Mouse (Mus musculus): ENCODE data around the gene Phf11d. TPM values are rescaled to one million over a fixed set of nuclear protein-coding genes. Genes with fewer than 3 reads are reported as not detected.
A peak's percentile ranks its signal among the peaks of the same experiment; 100 is the strongest.
"Not testable (repeated sequence)": the region's sequence is repeated elsewhere in the genome, so short reads cannot be mapped to it uniquely, and the experiment has no call there.

Phf11d gene
- total RNA-seq (2018; cell fraction: chromatin; rRNA removed), result 100 to 1,000 TPM in 14 of 26 experiments, 10 to 100 TPM in 12; 17.0 to 441 (median 258) TPM
- 100 to 1,000 TPM in 13 of 26 experiments, 10 to 100 TPM in 13; 24.5 to 443 (median 172) TPM for total RNA-seq (2018; cell fraction: cytosol; rRNA removed)
- total RNA-seq (2018; cell fraction: nucleus; rRNA removed), result 100 to 1,000 TPM in 14 of 26 experiments, 10 to 100 TPM in 12; 17.5 to 410 (median 230) TPM
- polyA plus RNA-seq (2018), result 37.8 to 71.1 TPM (median 49.5 TPM) in 3 replicates

DNA sequence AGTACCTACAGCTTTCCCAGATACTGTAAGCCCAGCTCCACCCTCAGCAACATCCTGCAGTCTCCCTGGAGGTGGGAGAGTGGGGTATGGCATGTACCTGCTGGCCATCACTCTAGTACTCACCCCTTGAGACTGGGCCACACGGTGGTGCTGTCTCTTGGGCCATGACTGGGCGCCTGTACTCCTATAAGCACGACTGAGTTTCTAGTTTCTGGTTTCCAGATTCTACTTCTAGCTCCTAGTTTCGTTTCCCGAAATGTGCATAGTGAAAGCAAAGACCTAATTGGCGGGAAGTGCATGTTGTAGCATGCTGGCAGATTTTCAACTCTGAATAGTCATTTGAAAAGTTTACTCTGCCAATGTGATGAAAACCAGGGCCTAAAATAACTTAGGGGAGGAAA lies at the start of gene Phf11d:
Gene Phf11d, minus strand, starts transcription at position 227 of the 401 bp plus-strand sequence.
- Histone ChIP-seq H3K79me2 (ENCODE audit: inconsistent target) (peaks cover 30% of the 10 kb centered on the region; the same call in 1 of the 2 replicates), H3K36me3 (ENCODE audit: inconsistent target) (peaks cover 17% of the 10 kb centered on the region), H3K4me3 (ENCODE audit: inconsistent target) (peak within 1 kb of the TSS; percentile 32), H3K27ac (peak within 1 kb of the TSS; percentile 58)
- WGBS (ENCODE audit: missing documents), result 59% methylated on average over 6 of the region's 6 CpGs

DNA sequence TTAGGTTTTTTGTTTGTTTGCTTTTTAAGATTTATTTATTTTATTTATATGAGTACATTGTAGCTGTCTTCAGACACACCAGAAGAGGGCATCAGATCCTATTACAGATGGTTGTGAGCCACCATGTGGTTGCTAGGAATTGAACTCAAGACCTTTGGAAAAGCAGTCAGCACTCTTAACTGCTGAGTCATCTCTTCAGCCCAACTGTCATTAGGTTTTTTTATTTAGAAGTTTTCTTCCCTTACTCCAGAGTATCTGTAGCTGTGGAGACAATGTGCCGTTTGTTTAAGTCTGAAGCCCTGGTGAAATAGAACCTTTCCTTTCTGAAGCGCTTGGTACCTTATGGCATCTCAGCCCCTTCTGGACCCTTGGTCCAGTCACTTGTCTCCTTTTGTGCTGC lies 49.7 kb upstream of the Phf11d start:
- H3K27ac ChIP-seq; H3K4me3 ChIP-seq (ENCODE audit: inconsistent target); H3K79me2 ChIP-seq (ENCODE audit: inconsistent target): not testable (repeated sequence)
- H3K36me3 ChIP-seq (ENCODE audit: inconsistent target), result peaks cover 80% of the 10 kb centered on the region
- WGBS (ENCODE audit: missing documents), result 96% methylated on average over 2 of the region's 2 CpGs

DNA sequence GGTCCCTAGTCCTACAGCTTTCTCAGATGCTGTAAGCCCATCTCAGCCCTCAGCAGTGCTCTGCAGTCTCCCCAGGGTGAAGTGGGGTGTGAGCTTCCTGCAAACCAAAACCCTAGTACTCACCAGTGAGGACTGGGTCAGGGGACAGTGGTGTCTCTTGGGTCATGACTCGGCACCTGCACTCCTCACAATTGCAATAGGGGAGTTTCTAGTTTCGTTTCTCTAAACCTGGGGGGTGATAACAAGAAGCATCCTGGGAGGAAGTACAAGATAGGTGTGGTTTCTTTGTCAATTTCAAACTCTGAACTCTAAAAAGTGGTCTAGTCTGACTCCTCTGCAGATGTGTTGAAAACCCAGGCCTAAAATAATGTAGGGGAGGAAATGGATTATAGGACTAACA lies 31.7 kb upstream of the Phf11d start:
- H3K4me3 ChIP-seq (ENCODE audit: inconsistent target), result no peak overlapping the region

DNA sequence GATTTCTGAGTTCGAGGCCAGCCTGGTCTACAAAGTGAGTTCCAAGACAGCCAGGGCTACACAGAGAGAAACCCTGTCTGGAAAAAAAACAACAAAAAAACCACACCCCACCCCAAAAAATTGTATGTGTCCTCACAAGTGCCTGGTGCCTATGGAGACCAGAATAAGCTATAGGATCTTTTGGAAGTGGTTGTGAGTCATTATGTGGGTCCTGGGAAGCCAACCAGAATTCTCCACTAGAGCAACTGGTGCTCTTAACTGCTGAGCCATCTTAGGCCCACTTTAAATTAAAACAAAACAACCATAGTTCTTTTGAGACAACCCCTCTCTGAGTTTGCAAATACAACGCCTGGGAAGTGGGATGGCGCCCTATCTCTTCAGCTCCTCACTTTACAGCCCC lies 30.0 kb upstream of the Phf11d start, which contains the start of gene Phf11c:
Gene Phf11c, minus strand, starts transcription at position 101 of the 400 bp plus-strand sequence.
- no peaks in the 10 kb centered on the region for H3K79me2 ChIP-seq (ENCODE audit: inconsistent target)
- H3K27ac ChIP-seq, result no peak within 1 kb of the TSS
- H3K4me3 ChIP-seq (ENCODE audit: inconsistent target), result no peak within 1 kb of the TSS
- 100% methylated on average over 3 of the region's 3 CpGs for WGBS (ENCODE audit: missing documents)
- H3K36me3 ChIP-seq (ENCODE audit: inconsistent target), result peaks cover 21% of the 10 kb centered on the region; the same call in 1 of the 2 replicates

More for the DNA sequence above, 31.7 kb upstream of the Phf11d start:
- Histone ChIP-seq H3K79me2 (ENCODE audit: inconsistent target) (no peaks in the 10 kb centered on the region), H3K36me3 (ENCODE audit: inconsistent target) (peaks cover 38% of the 10 kb centered on the region; the same call in 1 of the 2 replicates), H3K27ac (no peak overlapping the region)
- WGBS (ENCODE audit: missing documents), result 12% methylated on average over 2 of the region's 2 CpGs

DNA sequence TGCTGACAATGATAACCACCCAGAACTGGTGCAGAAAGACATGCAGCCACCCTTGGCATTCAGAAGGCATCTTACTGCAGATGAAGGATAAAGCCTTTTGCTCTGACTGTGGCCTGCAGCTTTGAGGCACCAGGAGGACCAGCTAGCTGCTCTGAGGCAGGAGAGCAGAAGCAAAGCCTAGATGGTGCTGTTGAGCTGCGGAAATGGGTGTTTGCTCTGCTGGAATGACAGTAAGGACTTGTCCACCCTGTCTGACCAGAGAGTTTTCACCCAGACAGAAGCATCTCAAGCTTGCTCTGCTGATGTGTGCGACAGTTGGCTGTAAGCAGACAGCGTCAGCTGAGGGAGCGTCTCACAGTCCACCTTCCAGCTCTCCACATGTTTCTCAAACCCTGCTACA lies 24.9 kb upstream of the Phf11d start:
- H3K4me3 ChIP-seq (ENCODE audit: inconsistent target); H3K79me2 ChIP-seq (ENCODE audit: inconsistent target); H3K27ac ChIP-seq: not testable (repeated sequence)
- WGBS (ENCODE audit: missing documents), result 100% methylated on average over 4 of the region's 4 CpGs
- peaks cover 17% of the 10 kb centered on the region for H3K36me3 ChIP-seq (ENCODE audit: inconsistent target)

DNA sequence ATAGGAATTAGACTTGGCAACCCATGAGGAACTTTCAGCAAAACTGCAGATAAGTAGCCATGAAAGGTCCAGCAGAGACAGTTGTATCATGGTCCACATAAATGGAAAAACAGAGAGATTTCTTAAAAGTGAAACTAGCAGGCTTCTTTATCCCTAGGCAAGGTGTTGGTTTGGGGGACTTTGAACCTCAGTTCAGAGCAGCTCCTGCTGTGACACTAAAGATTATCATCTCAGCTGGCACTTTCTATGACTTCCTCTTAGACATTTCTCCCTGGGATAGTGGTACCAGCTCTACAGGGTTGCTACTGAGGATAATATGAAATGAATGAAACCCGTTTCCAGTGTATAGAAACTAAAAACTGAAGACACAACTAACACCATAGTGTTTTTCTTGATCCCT lies 24.3 kb upstream of the Phf11d start:
- Histone ChIP-seq H3K36me3 (ENCODE audit: inconsistent target) (peaks cover 23% of the 10 kb centered on the region), H3K79me2 (ENCODE audit: inconsistent target) (no peaks in the 10 kb centered on the region), H3K27ac (no peak overlapping the region), H3K4me3 (ENCODE audit: inconsistent target) (no peak overlapping the region)
- WGBS (ENCODE audit: missing documents), result 100% methylated on average over 1 of the region's 1 CpGs

DNA sequence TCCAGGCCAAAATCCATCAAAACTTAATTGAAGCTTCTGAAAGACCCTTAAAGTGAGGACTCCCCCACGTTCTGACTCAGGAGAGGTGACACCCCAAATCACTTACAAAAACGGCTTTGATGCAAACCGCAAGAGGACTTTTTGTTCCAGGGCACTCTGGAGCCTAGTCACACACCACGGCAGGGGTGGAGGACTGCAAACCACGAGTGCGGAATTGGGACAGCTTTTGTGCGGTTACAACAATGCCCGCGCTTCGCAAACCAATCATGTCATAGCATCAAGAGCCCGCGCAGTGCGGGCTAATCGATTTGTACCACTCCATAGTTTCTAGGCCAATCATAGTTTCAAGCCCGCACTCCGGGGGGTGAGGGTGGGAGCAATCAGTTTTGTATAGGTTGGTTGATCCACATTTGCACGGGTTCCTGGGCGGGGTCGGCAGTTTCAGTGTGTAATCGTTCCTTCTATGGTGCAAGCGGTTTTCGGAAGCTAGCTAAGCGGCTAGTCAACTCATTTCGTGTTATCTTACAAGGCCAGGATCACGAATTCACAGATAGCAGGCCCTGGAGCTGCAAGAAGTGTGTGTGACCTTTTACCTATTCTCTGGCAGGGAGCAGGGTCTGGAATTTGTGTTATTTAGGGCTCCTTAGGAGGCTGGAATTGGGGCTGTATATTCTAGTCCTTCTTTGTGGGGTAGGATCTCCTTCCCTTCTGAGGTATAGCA lies 5.2 kb upstream of the Phf11d start:
- Histone ChIP-seq H3K36me3 (ENCODE audit: inconsistent target) (no peaks in the 10 kb centered on the region), H3K4me3 (ENCODE audit: inconsistent target) (no peak overlapping the region), H3K27ac (no peak overlapping the region), H3K79me2 (ENCODE audit: inconsistent target) (no peaks in the 10 kb centered on the region)
- 95% methylated on average over 25 of the region's 25 CpGs for WGBS (ENCODE audit: missing documents)

DNA sequence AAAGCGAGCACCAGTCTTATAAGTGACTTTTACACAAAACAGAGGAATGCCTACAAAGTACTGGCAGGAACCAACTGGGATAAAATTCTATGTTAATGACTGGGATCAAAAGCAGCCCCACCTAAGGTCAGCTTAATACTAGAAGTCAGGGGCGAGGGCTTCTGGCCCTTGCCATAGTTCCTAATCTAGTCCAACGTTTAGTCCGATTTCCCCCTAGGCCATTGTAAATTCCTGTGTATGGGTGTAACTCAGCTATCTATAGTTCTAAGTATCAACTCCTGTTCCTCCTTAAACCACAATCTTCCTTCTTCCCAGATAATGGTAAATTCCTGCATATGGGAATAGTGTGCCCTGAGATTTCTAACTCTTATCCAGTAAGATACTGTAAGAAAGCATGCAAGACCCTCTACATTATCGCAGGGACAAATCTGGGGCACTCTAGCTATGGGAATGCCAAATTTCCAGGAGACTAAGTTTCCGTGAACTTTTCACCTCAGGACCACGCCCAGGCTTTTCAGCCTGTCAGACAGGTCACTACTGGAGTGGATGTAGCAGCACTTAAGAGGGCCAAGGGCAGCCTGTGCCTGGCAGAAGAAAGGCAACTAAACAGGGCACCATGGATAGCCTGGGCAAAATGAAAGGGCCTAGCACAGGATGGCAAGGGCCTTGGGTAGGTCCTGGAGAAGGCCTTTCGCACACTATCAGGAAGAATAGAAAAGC lies 1.3 kb upstream of the Phf11d start:
- Histone ChIP-seq H3K4me3 (ENCODE audit: inconsistent target) (no peak overlapping the region), H3K36me3 (ENCODE audit: inconsistent target) (peaks cover 5% of the 10 kb centered on the region; the same call in 1 of the 2 replicates), H3K27ac (no peak overlapping the region), H3K79me2 (ENCODE audit: inconsistent target) (peaks cover 30% of the 10 kb centered on the region; the same call in 1 of the 2 replicates)
- WGBS (ENCODE audit: missing documents), result 95% methylated on average over 8 of the region's 8 CpGs

DNA sequence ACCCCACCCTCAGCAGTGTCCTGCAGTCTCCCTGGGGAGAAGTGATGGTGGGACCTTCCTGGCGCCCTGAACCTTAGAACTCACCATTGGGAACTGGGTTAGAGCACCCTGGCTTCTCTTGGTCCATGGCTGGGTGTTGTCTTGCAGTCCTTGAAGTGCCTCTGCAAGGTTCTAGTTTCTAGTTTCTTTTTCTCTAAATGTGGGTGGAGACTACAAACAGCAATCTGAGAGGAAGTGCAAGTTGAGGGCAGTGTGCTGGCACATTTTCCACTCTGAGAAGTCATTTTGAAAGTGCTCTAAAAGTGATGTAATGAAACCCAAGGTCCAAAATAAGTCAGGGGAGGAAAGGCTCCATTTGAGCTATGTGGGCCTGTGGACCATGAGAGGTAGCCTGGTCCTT lies 24.1 kb downstream of the Phf11d start, which contains the start of gene Phf11b:
Gene Phf11b, minus strand, starts transcription at position 163 of the 400 bp plus-strand sequence.
- peaks cover 41% of the 10 kb centered on the region; the same call in 1 of the 2 replicates for H3K79me2 ChIP-seq (ENCODE audit: inconsistent target)
- H3K36me3 ChIP-seq (ENCODE audit: inconsistent target), result not testable (repeated sequence)
- WGBS (ENCODE audit: missing documents), result 43% methylated on average over 1 of the region's 1 CpGs
- H3K27ac ChIP-seq, result peak within 1 kb of the TSS; percentile 45
- H3K4me3 ChIP-seq (ENCODE audit: inconsistent target), result peak within 1 kb of the TSS; percentile 43

DNA sequence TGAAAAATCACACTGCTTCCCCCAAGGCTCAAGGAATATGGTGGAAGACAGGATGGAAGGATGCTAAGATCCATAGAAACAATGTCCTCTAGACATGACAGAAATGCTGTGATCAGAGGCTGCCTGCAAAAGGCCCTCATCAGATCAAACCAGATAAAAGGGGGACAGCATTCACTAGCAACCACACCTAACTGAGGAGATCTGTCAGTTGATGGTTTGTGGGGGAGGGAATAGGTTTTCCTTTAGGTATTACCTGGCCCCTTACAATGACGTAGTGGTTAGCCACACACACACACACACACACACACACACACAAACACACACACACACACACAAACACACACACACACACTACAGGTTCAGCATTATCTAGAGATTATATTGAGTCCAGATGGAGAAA lies 25.7 kb downstream of the Phf11d start:
- WGBS (ENCODE audit: missing documents), result 100% methylated on average over 1 of the region's 1 CpGs
- Histone ChIP-seq H3K79me2 (ENCODE audit: inconsistent target) (peaks cover 56% of the 10 kb centered on the region; the same call in 1 of the 2 replicates), H3K36me3 (ENCODE audit: inconsistent target) (peaks cover 12% of the 10 kb centered on the region; the same call in 1 of the 2 replicates), H3K27ac (no peak overlapping the region), H3K4me3 (ENCODE audit: inconsistent target) (no peak overlapping the region)

DNA sequence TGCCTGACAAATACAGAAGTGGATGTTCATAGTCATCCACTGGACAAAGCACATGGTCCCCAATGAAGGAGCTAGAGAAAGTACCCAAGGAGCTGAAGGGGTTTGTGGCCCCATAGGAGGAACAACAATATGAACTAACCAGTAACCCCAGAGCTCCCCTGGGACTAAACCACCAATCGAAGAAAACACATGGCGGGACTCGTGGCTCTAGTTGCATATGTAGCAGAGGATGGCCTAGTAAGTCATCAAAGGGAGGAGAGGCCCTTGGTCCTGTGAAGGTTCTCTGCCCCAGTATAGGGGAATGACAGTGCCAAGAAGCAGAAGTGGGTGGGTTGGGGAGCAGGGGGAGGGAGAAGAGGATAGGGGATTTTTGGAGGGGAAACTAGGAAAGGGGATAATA lies 29.2 kb downstream of the Phf11d start:
- not testable (repeated sequence) for H3K4me3 ChIP-seq (ENCODE audit: inconsistent target); H3K27ac ChIP-seq
- Histone ChIP-seq H3K79me2 (ENCODE audit: inconsistent target) (peaks cover 59% of the 10 kb centered on the region; the same call in 1 of the 2 replicates), H3K36me3 (ENCODE audit: inconsistent target) (peaks cover 34% of the 10 kb centered on the region)
- 96% methylated on average over 3 of the region's 3 CpGs for WGBS (ENCODE audit: missing documents)

DNA sequence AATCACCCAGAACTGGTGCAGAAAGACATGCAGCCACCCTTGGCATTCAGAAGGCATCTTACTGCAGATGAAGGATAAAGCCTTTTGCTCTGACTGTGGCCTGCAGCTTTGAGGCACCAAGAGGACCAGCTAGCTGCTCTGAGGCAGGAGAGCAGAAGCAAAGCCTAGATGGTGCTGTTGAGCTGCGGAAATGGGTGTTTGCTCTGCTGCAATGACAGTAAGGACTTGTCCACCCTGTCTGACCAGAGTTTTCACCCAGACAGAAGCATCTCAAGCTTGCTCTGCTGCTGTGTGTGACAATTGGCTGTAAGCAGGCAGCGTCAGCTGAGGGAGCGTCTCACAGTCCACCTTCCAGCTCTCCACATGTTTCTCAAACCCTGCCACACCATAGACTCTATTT lies 34.8 kb downstream of the Phf11d start:
- not testable (repeated sequence) for H3K27ac ChIP-seq; H3K4me3 ChIP-seq (ENCODE audit: inconsistent target)
- 86% methylated on average over 3 of the region's 3 CpGs for WGBS (ENCODE audit: missing documents)
- H3K36me3 ChIP-seq (ENCODE audit: inconsistent target), result peaks cover 56% of the 10 kb centered on the region
- H3K79me2 ChIP-seq (ENCODE audit: inconsistent target), result peaks cover 14% of the 10 kb centered on the region; the same call in 1 of the 2 replicates

DNA sequence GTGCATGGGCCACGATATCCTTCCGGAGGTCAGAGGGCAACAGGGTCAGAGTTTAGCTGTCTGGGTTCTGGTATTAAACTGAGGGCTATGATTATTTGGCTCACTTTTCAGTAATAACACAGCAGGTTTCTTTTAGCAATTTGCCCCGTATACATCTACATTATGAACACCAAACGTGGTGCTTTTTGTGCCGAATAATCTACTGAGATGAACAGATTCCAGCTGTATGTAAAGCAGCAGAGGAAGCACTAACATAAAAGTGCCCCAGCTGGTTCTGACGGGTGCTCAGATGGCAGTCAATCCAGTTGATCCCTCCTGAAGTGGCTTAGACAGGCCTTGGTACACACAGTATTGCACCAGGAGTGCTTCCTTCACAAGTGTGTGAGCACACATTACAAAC lies 45.3 kb downstream of the Phf11d start:
- H3K4me3 ChIP-seq (ENCODE audit: inconsistent target), result not testable (repeated sequence)
- H3K36me3 ChIP-seq (ENCODE audit: inconsistent target), result peaks cover 39% of the 10 kb centered on the region
- WGBS (ENCODE audit: missing documents), result 96% methylated on average over 6 of the region's 6 CpGs

DNA sequence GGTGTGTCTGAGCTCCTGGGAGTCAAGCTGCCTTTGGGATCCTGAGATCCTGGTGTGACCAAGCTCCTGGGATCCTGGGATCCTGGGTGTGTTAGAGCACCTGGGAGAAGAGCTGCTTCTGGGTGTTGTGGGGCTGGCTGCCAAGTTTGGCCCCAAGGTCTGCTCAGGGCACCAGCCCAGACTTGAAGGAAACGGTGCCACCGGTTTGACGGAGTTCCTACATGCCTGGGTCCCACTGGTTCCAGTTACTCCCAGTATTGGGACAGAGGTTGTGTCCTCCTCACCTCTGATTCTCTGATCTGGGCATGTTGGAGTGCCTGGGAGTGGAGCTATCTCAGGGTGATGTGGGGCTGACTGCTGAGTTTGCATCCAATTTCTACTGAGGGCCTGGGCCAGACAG lies 46.2 kb downstream of the Phf11d start:
- 92% methylated on average over 3 of the region's 3 CpGs for WGBS (ENCODE audit: missing documents)
- H3K27ac ChIP-seq; H3K79me2 ChIP-seq (ENCODE audit: inconsistent target); H3K4me3 ChIP-seq (ENCODE audit: inconsistent target): not testable (repeated sequence)
- peaks cover 34% of the 10 kb centered on the region for H3K36me3 ChIP-seq (ENCODE audit: inconsistent target)

More for the DNA sequence above, 45.3 kb downstream of the Phf11d start:
- H3K79me2 ChIP-seq (ENCODE audit: inconsistent target); H3K27ac ChIP-seq: not testable (repeated sequence)
